Mouse (Mus musculus) brain, embryonic 14.5 days (tissue): ENCODE data around the gene Cflar. TPM values are rescaled to one million over a fixed set of nuclear protein-coding genes. Genes with fewer than 3 reads are reported as not detected.
"Not testable (repeated sequence)": the region's sequence is repeated elsewhere in the genome, so short reads cannot be mapped to it uniquely, and the experiment has no call there.

Experiments
- DNase-seq: peaks from one replicate; pipeline ENCODE4 v3.0.0-alpha.2; 2011; ENCODE audit warnings: low read depth
- CTCF ChIP-seq: fragments of 200-500 bp; IDR thresholded peaks from 2 replicates; pipeline ENCODE4 v1.5.1; 2012; ENCODE audit warnings: inconsistent platforms, mild to moderate bottlenecking, moderate library complexity, borderline replicate concordance; ENCODE audit not compliant: insufficient read depth, insufficient read length; ENCODE audit errors: extremely low read depth
- POLR2A ChIP-seq: fragments of 200-500 bp; IDR thresholded peaks from 2 replicates; pipeline ENCODE4 v1.6.1; 2012; ENCODE audit warnings: mild to moderate bottlenecking, inconsistent platforms, borderline replicate concordance; ENCODE audit not compliant: poor library complexity, insufficient read depth, insufficient read length, severe bottlenecking; ENCODE audit errors: extremely low read depth
- polyA plus RNA-seq: library from polyadenylated mRNA; depleted of rRNA; stranded (reverse); fragments of >200 nt; gene quantifications from 2 replicates; pipeline ENCODE4 v1.2.3, GENCODE M21; 2012; rRNA removed

The Cflar gene
- polyA plus RNA-seq, result 12.3 and 12.7 TPM in 2 replicates

DNA sequence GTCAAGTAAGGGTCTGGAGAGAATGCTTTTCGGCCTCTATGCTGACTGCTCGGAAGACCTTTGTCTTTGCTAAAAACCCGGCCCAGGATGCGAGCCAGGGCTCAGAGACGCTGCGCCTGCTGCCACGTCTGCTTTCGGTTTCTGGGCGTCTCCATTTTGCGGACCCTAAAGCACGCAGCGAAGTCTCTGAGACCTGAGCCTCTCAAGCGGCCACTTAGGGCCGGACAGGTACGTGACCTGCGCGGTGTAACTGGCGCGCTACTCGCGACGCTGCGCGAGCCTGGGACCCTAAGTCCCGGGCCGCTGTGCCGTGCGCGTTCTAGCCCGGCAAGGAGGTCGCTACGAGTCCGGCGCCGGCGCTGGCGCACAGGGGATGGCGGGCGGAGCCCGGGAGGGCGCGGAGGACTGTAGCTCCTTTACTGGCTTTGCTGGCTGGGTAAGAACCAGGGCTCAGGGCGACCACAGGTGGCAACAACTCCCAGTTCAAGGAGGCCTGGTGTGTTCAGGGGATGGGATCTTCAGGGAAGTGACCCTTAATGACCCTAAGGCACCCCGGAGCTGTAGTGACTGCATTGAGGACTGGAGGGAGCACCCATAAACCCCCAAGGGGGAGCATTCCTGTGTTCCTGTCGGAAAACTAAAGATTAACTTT, at the start of gene Cflar:
Gene Cflar, plus strand, starts transcription at position 144 of the 652 bp plus-strand sequence.
- TF ChIP-seq POLR2A (peak; percentile 22; the same call in 1 of the 2 replicates), CTCF (no peak)
- peak; percentile 80 for DNase-seq

DNA sequence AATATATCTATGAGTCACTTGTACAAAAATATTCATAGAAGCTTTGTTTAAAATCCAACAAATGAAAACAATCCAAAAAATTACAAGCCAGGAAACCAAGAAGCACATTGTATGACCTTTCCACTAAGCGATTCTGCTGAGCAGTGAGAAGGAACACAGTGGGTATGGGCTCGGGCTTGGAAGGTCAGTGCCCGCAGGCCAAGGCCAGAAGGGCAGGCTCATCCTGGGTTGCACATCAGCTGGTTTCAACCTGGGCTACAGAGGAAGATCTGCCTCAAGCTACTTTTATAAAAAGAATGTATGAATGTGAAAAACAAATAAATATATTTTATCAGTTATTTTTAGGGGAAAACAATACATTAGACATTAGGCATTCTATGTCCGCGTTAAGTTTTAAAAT, 48.6 kb upstream of the Cflar start:
- DNase-seq, result not testable (repeated sequence)

DNA sequence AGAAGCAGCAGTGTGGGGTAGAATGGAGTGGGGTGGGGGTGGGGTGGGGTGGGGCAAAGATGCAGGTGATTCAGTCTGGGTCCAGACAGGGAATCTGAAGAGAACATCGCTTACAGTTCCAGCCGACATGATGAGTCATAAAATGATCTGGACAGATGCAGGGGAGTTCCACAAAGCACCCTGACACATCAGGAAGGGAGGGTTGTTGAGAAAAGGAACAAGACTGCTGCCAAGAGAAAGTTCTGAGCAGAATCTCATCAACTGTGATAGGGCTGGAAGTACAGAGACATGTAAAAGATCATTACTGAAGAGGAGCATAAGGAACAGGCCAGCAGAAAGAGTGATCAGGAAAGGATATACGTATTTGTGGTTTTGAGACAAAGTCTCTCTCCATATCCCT, 47.9 kb upstream of the Cflar start:
- not testable (repeated sequence) for DNase-seq

DNA sequence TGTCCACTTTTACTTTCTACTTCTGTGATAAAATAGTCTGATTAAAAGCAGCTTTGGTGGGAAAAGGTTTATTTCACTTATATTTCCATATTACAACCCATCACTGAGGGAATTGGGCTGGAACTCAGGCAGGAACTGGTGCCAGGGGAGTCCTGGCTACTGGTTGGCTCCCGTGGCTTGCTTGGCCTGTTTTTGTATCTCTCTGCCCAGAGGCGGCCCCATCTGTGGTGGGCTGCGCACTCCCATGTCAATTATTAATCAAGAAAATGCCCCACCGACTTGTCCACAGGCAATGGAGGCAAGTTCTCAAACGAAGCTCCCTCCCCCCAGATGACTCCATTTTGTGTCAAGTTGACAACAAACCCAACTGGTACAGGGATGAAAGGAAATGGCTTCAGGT, 43.1 kb upstream of the Cflar start:
- DNase-seq, result no peak
- TF ChIP-seq POLR2A (no peak), CTCF (no peak)

DNA sequence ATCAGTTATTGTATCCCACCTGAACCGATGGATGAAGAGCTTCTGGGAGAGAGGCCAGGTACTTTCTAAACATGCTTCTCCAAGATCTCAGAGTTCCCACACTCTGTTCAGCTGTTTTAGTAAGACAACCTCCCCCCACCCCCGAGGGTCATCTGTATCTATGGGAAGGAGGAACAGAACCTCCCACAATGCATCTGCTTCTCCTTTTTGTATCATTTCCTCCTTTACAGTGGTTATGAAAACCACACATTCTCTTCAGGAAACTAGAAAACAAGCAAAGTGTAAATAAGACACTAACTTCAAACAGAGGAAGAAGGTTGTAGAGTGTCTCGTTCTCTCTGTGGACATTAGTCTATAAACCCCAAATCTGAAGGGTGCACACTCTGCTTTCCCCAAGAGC, 41.7 kb upstream of the Cflar start:
- DNase-seq, result not testable (repeated sequence)

DNA sequence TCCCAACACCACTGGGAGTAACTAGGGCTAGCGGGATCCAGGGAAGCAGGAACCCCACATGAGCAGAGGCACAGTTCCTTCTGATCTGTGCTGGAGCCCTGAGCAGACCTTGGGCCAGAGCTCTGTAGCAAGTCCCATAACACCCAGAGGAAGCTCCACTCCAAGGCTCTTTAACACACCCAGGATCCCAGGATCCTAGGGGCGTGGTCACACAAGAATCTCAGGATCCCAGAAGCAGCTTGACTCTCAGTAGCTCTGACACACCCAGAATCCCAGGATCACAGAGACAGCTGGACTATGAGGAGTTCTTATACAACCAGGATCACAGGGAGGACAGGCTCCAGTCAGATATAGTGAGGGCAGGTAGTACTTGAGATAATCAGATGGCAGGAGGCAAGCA, 39.2 kb upstream of the Cflar start:
- DNase-seq, result no peak
- TF ChIP-seq POLR2A, result no peak
- no peak for TF ChIP-seq CTCF

- TF ChIP-seq CTCF (no peak), POLR2A (no peak)
- no peak for DNase-seq
Measured at GRCm38 (mm10) chr1:58675011-58675410, 36.3 kb upstream of the Cflar start.

DNA sequence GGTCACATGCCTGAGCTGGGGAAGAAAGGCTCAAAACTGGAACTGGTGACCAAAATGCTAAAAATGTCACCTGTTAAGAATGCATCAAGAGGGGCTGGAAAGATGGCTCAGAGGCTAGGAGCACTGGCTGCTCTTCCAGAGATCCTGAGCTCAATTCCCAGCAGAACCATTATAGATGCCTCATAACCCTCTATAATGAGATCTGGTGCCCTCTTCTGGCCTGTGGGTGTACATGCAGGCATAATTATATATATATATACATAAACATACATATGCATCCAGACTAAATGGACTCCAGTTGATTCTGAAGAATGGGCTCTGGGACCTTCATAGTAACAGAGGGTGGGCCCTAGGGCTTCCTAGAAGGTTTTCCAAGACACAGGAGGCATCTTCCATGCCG, 33.7 kb upstream of the Cflar start:
- TF ChIP-seq CTCF, result peak; percentile 19; the same call in 1 of the 2 replicates
- TF ChIP-seq POLR2A, result no peak
- peak; percentile 39 for DNase-seq

GRCm38 (mm10) chr1:58678412-58678811, 32.9 kb upstream of the Cflar start:
- DNase-seq, result not testable (repeated sequence)

GRCm38 (mm10) chr1:58689426-58689825, 21.9 kb upstream of the Cflar start:
- DNase-seq, result no peak
- TF ChIP-seq POLR2A (no peak), CTCF (no peak)

DNA sequence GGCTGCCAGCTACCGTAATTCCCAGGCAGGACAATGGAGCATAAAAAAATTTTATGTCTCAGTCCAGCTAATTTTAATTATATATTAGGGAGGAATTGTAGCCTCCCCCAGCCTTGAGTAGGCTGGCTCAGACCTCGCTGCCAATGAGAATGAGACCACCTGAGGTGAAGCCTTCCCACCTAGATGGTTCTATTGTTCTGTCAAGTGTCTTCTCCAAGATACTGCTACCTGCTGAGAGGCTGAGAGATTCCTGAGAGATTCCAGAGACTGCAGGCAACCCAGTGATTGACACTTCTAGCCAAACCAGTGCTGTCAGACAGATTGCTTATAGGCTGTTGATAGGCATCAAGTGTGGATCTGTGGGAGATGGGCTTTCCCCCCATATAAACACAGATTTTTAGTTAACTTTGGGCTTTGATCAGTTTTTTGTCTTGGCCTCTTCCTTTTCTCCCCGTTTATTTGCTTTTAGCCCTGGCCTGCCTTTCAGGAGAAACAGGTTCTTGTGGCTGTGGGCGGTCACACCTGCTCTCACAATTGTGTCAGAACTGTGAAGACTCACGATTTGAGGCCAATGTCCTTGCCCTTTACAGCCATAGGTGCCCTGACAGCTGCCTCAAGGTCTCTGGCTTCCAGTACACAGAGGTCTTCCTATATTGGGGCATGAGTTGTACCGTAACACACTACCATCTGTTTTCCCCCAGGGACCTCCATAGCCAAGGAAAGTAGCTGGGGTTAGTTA, 21.1 kb upstream of the Cflar start:
- TF ChIP-seq CTCF (no peak), POLR2A (no peak)
- no peak for DNase-seq

GRCm38 (mm10) chr1:58690834-58691488, 20.3 kb upstream of the Cflar start:
- DNase-seq, result not testable (repeated sequence)

DNA sequence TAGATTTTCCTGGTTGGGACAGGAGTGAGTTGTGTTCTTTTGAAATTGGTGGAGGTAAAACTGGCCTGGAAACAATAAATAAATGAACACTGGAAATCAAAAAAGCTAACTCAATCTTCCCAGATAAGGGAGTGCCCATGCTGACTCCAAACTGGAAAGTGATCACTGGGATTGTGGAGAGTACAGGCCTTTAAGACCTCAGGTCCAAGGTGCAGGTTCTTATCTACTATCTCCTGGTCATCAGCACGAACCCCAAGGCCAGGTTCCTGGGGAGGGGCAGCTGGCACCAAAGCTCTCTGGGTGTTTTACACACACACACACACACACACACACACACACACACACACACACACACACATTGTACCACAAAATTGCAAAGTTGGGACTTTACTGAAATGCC, 19.6 kb upstream of the Cflar start:
- DNase-seq, result not testable (repeated sequence)
